9 mouse cellular contexts compared by ENCODE assay signal in genomic region chr9:116175488-116176115, GRCm38 (mm10). TPM values are rescaled to one million over a fixed set of nuclear protein-coding genes. Genes with fewer than 3 reads are reported as not detected.
DNase-seq lines count a peak whose midpoint lies in the region; ATAC-seq and TF ChIP-seq lines count a peak whose summit lies in the region.
"Had no signal": no experiment of that assay in that cellular context is flagged by ENCODE, and none has a peak within 500 bp of the region (broad histone marks: within the 10 kb centered on the region; RNA-seq: fewer than 3 reads in every experiment).

No protein-coding gene starts in this region.

- no peaks in the 10 kb centered on the region for H3K9me3 ChIP-seq in hindbrain, embryonic 10.5 days
- H3K9me3 ChIP-seq in limb, embryonic 14.5 days (ENCODE audit: control insufficient read depth, low read length) = no peaks in the 10 kb centered on the region
- no peaks in the 10 kb centered on the region for H3K9me3 ChIP-seq in midbrain, postnatal 0 days (ENCODE audit: low read length)

- peaks cover 24% of the 10 kb centered on the region for H3K4me1 ChIP-seq in hindbrain, embryonic 10.5 days (replicated peaks)
- H3K4me1 ChIP-seq in limb, embryonic 14.5 days (ENCODE audit: control insufficient read depth, insufficient read depth, low read length) = peaks cover 25% of the 10 kb centered on the region
- H3K4me1 ChIP-seq in midbrain, postnatal 0 days (ENCODE audit: insufficient read depth, low read length) = 0 out of 2 replicates have a peak, but pooled peaks cover 3% of the 10 kb centered on the region

- WGBS in hindbrain, embryonic 10.5 days = 8% methylated on average over 16 of the region's 16 CpGs
- 5% methylated on average over 16 of the region's 16 CpGs for WGBS in limb, embryonic 14.5 days
- 14% methylated on average over 16 of the region's 16 CpGs for WGBS in midbrain, postnatal 0 days

- no peak for TF ChIP-seq POLR2A in limb, embryonic 14.5 days (IDR thresholded peaks at IDR 0.05; ENCODE audit: borderline replicate concordance, extremely low read depth, insufficient read depth, insufficient read length)

- peak overlapping the region; percentile 92 for H3K27ac ChIP-seq in hindbrain, embryonic 10.5 days
- peak overlapping the region; percentile 99 for H3K27ac ChIP-seq in limb, embryonic 14.5 days (replicated peaks; ENCODE audit: low read depth, low read length)
- H3K27ac ChIP-seq in midbrain, postnatal 0 days (ENCODE audit: low read depth, low read length) = no peak overlapping the region

- H3K9ac ChIP-seq in limb, embryonic 14.5 days (ENCODE audit: low read depth, low read length, severe bottlenecking) = peak overlapping the region; percentile 97
- no peak overlapping the region for H3K9ac ChIP-seq in midbrain, postnatal 0 days (replicated peaks; ENCODE audit: low read length, poor library complexity, severe bottlenecking)

- peaks cover 35% of the 10 kb centered on the region for H3K27me3 ChIP-seq in hindbrain, embryonic 10.5 days (ENCODE audit: insufficient read depth, poor library complexity, severe bottlenecking)
- H3K27me3 ChIP-seq in limb, embryonic 14.5 days (ENCODE audit: control insufficient read depth, insufficient read depth, low read length) = no peaks in the 10 kb centered on the region
- peaks cover 8% of the 10 kb centered on the region; the same call in 1 of the 2 replicates for H3K27me3 ChIP-seq in midbrain, postnatal 0 days (ENCODE audit: insufficient read depth, low read length)

- H3K36me3 ChIP-seq in hindbrain, embryonic 10.5 days = no peaks in the 10 kb centered on the region
- H3K36me3 ChIP-seq in limb, embryonic 14.5 days (ENCODE audit: control insufficient read depth, insufficient read depth, low read length) = no peaks in the 10 kb centered on the region
- no peaks in the 10 kb centered on the region for H3K36me3 ChIP-seq in midbrain, postnatal 0 days (ENCODE audit: insufficient read depth, low read length)

- peak overlapping the region; percentile 80 for H3K4me3 ChIP-seq in hindbrain, embryonic 10.5 days
- peak overlapping the region; percentile 86 for H3K4me3 ChIP-seq in limb, embryonic 14.5 days (replicated peaks; ENCODE audit: low read length)
- peak overlapping the region; percentile 61 for H3K4me3 ChIP-seq in midbrain, postnatal 0 days (ENCODE audit: low read depth, low read length)

- no peak for TF ChIP-seq CTCF in midbrain, postnatal 0 days (IDR thresholded peaks at IDR 0.05)

- peak overlapping the region; percentile 74 for H3K4me2 ChIP-seq in limb, embryonic 14.5 days (replicated peaks; ENCODE audit: low read depth, low read length, severe bottlenecking)
- peak overlapping the region; percentile 96 for H3K4me2 ChIP-seq in midbrain, postnatal 0 days (ENCODE audit: low read depth, low read length, poor library complexity, severe bottlenecking)

- no peak; the same call in 1 of the 2 replicates for ATAC-seq in limb, embryonic 14.5 days (ENCODE audit: low FRiP score, low read depth)
- no peak for ATAC-seq in midbrain, postnatal 0 days (ENCODE audit: low FRiP score)

- DNase-seq in gastrocnemius, adult 18-20 months (ENCODE audit: low spot score) = peak; percentile 35
- no peak for DNase-seq in gastrocnemius, postnatal 10 days
- DNase-seq in embryo, embryonic 9.5 days (ENCODE audit: extremely low spot score) = peak; percentile 10
- DNase-seq in hindbrain, embryonic 10.5 days (ENCODE audit: low spot score) = no peak
- peak; percentile 54 for DNase-seq in limb, embryonic 14.5 days (ENCODE audit: low spot score)
- DNase-seq in midbrain, postnatal 0 days (ENCODE audit: low spot score) = no peak
- DNase-seq in thymus, postnatal 25 days = peak; percentile 77
- no peak for DNase-seq in cerebellum, adult 8-10 months

RNA-seq across cellular contexts. Expression of gene Tgfbr2, which starts 0.4 kb away (rescaled TPM):
- 10 to 100 TPM; 14.7 to 20.2 TPM for total RNA-seq in gastrocnemius, adult 18-20 months (2021)
- total RNA-seq in gastrocnemius, postnatal 10 days (2021) = 10 to 100 TPM; 39.2 to 50.0 TPM
- 8.3 and 8.4 TPM in 2 replicates for polyA plus RNA-seq in hindbrain, embryonic 10.5 days (2016; fragmentation: Nextera tagmentation; extraction: Ambion mirVana)
- polyA plus RNA-seq in limb, embryonic 14.5 days (2012; rRNA removed) = 58.8 and 73.8 TPM in 2 replicates
- 67.2 and 71.5 TPM in 2 replicates for polyA plus RNA-seq in limb, embryonic 14.5 days (2014; fragmentation: Nextera tagmentation; extraction: Ambion mirVana)
- 20.3 and 21.8 TPM in 2 replicates for total RNA-seq in midbrain, postnatal 0 days (2014; rRNA removed)
- 6.7 and 7.2 TPM in 2 replicates for polyA plus RNA-seq in midbrain, postnatal 0 days (2015; fragmentation: Nextera tagmentation; extraction: Ambion mirVana)
- total RNA-seq: MEL had no signal

Comparison
In these comparisons a context has a peak if more than half of its experiments do, and no peak if none do; other contexts are left out.
1. DNase-seq: peak in gastrocnemius, adult 18-20 months (single experiment), embryo, embryonic 9.5 days (single experiment), limb, embryonic 14.5 days (single experiment) and thymus, postnatal 25 days (single experiment); none in gastrocnemius, postnatal 10 days (single experiment), hindbrain, embryonic 10.5 days (single experiment), midbrain, postnatal 0 days (single experiment) and cerebellum, adult 8-10 months (single experiment).
2. Peak in every context shown above with its lines, with median percentiles within 50 percentile points of each other: H3K4me3 ChIP-seq.